In the genomic region with DNA sequence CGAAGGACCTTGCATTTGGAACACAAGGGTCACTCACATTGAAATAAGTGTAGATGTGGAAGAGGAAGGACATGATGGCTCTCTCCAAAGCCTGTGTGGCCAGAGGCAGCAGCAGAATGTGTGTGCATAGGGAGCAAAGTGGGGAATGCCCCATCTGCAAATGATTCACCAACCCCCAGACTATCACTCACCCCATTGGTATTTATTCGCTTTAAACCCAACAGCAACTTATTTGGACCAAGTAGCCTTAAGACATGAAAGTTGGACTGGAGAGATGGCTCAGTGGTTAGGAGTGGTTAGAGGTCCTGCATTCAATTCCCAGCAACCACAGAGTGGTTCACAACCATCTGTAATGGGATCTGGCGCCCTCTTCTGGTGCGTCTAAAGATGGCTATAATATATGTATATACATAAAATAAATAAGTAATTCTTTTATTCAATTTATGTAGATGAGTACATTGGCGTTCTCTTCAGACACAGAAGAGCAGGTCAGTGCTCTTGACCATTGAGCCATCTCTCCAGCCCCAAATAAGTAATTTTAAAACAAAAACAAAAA, we compare ENCODE assay signal across 15 mouse cellular contexts. TPM values are rescaled to one million over a fixed set of nuclear protein-coding genes. Genes with fewer than 3 reads are reported as not detected.
A peak's percentile ranks its signal among the peaks of the same experiment; 100 is the strongest.
DNase-seq lines count a peak whose midpoint lies in the region; TF ChIP-seq lines count a peak whose summit lies in the region.
"Had no signal": no experiment of that assay in that cellular context is flagged by ENCODE, and none has a peak within 500 bp of the region (broad histone marks: within the 10 kb centered on the region; RNA-seq: fewer than 3 reads in every experiment).

No protein-coding gene starts in this region.

- no peak overlapping the region for H3K9ac ChIP-seq in heart, adult 2 months (ENCODE audit: low read depth, low read length)

- H3K27ac ChIP-seq in heart, adult 2 months: no peak overlapping the region
- no peak overlapping the region for H3K27ac ChIP-seq in left cerebral cortex, adult 2 months
- H3K27ac ChIP-seq in cerebellum, adult 2 months (ENCODE audit: insufficient read depth, low read length): no peak overlapping the region

- TF ChIP-seq EP300 in heart, adult 2 months (IDR thresholded peaks at IDR 0.05; ENCODE audit: insufficient read depth, low read depth, low read length): no peak

- H3K79me2 ChIP-seq in heart, adult 2 months (replicated peaks; ENCODE audit: control insufficient read depth, insufficient read depth, low read length): no peaks in the 10 kb centered on the region
- peaks cover 100% of the 10 kb centered on the region for H3K79me2 ChIP-seq in C2C12 (ENCODE audit: control insufficient read depth, insufficient read depth)

- TF ChIP-seq CTCF in heart, adult 2 months (IDR thresholded peaks at IDR 0.05): peak; percentile 41
- TF ChIP-seq CTCF in left cerebral cortex, adult 2 months (IDR thresholded peaks at IDR 0.05): peak; percentile 5
- TF ChIP-seq CTCF in C2C12 (IDR thresholded peaks at IDR 0.05; ENCODE audit: control insufficient read depth, insufficient read depth, insufficient read length): no peak
- TF ChIP-seq CTCF in cerebellum, adult 2 months (IDR thresholded peaks at IDR 0.05; ENCODE audit: borderline replicate concordance, insufficient read depth, low read depth, low read length): no peak

- H3K36me3 ChIP-seq in heart, adult 2 months (ENCODE audit: control insufficient read depth, insufficient read depth, low read length): no peaks in the 10 kb centered on the region
- peaks cover 55% of the 10 kb centered on the region for H3K36me3 ChIP-seq in C2C12 (ENCODE audit: control insufficient read depth, insufficient read depth)

- no peak overlapping the region for H3ac ChIP-seq in C2C12 (ENCODE audit: control insufficient read depth, insufficient read length, low read depth)

- DNase-seq in heart, adult 2 months: no peak
- no peak for DNase-seq in heart, postnatal 14 days
- no peak for DNase-seq in left cerebral cortex, adult 2 months (ENCODE audit: extremely low spot score in 1 of 2, low spot score in 2 of 2)
- DNase-seq in left cerebral cortex, postnatal 14 days (ENCODE audit: low spot score in 2 of 2): no peak
- DNase-seq in liver: peak; percentile 51
- no peak for DNase-seq in cerebellum, adult 2 months
- no peak for DNase-seq in retina, postnatal 1 day
- DNase-seq: cerebellum, adult 9-10 months; heart, postnatal 36 days; kidney, adult 8-10 months; layer of hippocampus, adult 9-11 months; spleen, adult 18-20 months had no signal

- no peak for TF ChIP-seq POLR2A in heart, adult 2 months (IDR thresholded peaks at IDR 0.05; ENCODE audit: insufficient read depth, low read depth, low read length)
- TF ChIP-seq POLR2A in cerebellum, adult 2 months (IDR thresholded peaks at IDR 0.05; ENCODE audit: borderline replicate concordance, insufficient read depth, low read length): no peak

- no peaks in the 10 kb centered on the region for H3K27me3 ChIP-seq in heart, adult 2 months (ENCODE audit: control insufficient read depth, insufficient read depth, low read length)
- no peaks in the 10 kb centered on the region for H3K27me3 ChIP-seq in C2C12 (ENCODE audit: control insufficient read depth, insufficient read depth, insufficient read length)
- H3K27me3 ChIP-seq in cerebellum, adult 2 months (ENCODE audit: control insufficient read depth, insufficient read depth, low read length): no peaks in the 10 kb centered on the region

- intact Hi-C loops in heart, adult 2 months (cut with DNase I): loop anchor here (10.0 kb wide), 1 partner anchor 379 kb away; a partner anchor contains a TSS
- intact Hi-C loops in heart, postnatal 14 days (cut with DNase I): no loop called here
- intact Hi-C loops in left cerebral cortex, adult 2 months (cut with DNase I): no loop called here
- intact Hi-C loops in left cerebral cortex, postnatal 14 days (cut with DNase I): no loop called here

- H3K79me3 ChIP-seq in C2C12 (ENCODE audit: low read depth): peaks cover 81% of the 10 kb centered on the region

- H3K4me3 ChIP-seq in heart, adult 2 months: no peak overlapping the region
- H3K4me3 ChIP-seq in left cerebral cortex, adult 2 months: no peak overlapping the region
- no peak overlapping the region for H3K4me3 ChIP-seq in C2C12 (ENCODE audit: insufficient read depth, poor library complexity, severe bottlenecking)
- H3K4me3 ChIP-seq in cerebellum, adult 2 months (replicated peaks; ENCODE audit: insufficient read depth, low read depth, low read length): no peak overlapping the region
- H3K4me3 ChIP-seq: limb, embryonic 10.5 days; myocyte had no signal

- 94% methylated on average over 5 of the region's 5 CpGs for WGBS in heart, adult 2 months
- 98% methylated on average over 5 of the region's 5 CpGs for WGBS in cerebellum, adult 2 months

- no peaks in the 10 kb centered on the region; the same call in 1 of the 2 replicates for H3K4me1 ChIP-seq in heart, adult 2 months (ENCODE audit: control insufficient read depth, insufficient read depth, low read length)
- peaks cover 4% of the 10 kb centered on the region; the same call in 1 of the 2 replicates for H3K4me1 ChIP-seq in cerebellum, adult 2 months (ENCODE audit: control insufficient read depth, insufficient read depth, low read length)

TF ChIP-seq in C2C12, 6 proteins besides CTCF, POLR2A, EP300 and RAD21:
- TF ChIP-seq MAX (IDR thresholded peaks at IDR 0.05): no peak
- TF ChIP-seq FOSL1 (IDR thresholded peaks at IDR 0.05; ENCODE audit: insufficient read depth, low read length, poor library complexity, severe bottlenecking): peak; percentile 76

RNA-seq across cellular contexts. Expression of a gene that starts 31.0 kb away (rescaled TPM):
- 1 to 10 TPM; 9.3 to 9.8 TPM for total RNA-seq in heart, adult 2 months (2021)
- 12.9 and 13.1 TPM in 2 replicates for polyA plus RNA-seq in heart, adult 2 months (2012; rRNA removed)
- 10 to 100 TPM; 30.0 to 31.8 TPM for total RNA-seq in heart, postnatal 14 days (2021)
- 1 to 10 TPM; 3.6 to 3.8 TPM for total RNA-seq in left cerebral cortex, adult 2 months (2021)
- 10 to 100 TPM in 1 of 2 experiments, 1 to 10 TPM in 1; 9.5 to 10.7 TPM for total RNA-seq in left cerebral cortex, postnatal 14 days (2021)
- polyA plus RNA-seq in C2C12 (2012; fragmentation: generic; extraction: Trizol): 177 TPM
- 45.7 and 52.8 TPM in 2 replicates for polyA plus RNA-seq in cerebellum, adult 2 months (2012; rRNA removed)

Comparison
In these comparisons a context has a peak if more than half of its experiments do, and no peak if none do; other contexts are left out.
1. CTCF ChIP-seq: peak in heart, adult 2 months (single experiment) and left cerebral cortex, adult 2 months (single experiment); none in C2C12 (single experiment) and cerebellum, adult 2 months (single experiment).